Mouse (Mus musculus) gonadal fat pad, adult 2 months (tissue): ENCODE measurements at regions not wholly inside any gene's neighbourhood (a gene's known extent, or its start where the extent isn't known, plus 50 kb on each side); places are given as distances from the start of the nearest gene placed in this dataset.

ENCODE experiments used
- DNase-seq: peaks from one replicate; pipeline ENCODE4 v3.0.0-alpha.2; 2012; ENCODE audit warnings: low read depth

- no peak for DNase-seq
These were observed 62.6 kb downstream of the Mcfd2 start for GRCm38 (mm10) chr17:87202958-87203720.

DNA sequence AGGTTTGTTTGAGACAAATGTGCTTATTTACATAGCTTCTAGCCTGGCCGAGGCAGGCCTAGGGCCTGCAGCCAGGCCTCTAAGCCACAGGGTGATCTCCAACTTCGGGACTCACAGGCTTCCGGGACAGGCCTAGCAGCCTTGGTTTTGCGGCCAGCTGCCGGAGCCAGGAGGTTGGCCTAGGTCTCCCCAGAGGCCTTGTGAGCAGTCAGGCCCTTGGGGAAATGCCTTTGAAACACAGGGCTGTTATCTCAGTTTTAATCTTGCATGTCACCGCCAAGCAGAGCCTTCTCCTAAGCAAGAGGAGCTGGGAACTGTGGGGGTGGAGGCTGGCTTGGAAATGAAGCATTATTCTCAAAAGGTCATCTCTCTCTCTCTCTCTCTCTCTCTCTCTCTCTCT, 63.2 kb downstream of the Mcfd2 start:
- peak; percentile 93 for DNase-seq

DNA sequence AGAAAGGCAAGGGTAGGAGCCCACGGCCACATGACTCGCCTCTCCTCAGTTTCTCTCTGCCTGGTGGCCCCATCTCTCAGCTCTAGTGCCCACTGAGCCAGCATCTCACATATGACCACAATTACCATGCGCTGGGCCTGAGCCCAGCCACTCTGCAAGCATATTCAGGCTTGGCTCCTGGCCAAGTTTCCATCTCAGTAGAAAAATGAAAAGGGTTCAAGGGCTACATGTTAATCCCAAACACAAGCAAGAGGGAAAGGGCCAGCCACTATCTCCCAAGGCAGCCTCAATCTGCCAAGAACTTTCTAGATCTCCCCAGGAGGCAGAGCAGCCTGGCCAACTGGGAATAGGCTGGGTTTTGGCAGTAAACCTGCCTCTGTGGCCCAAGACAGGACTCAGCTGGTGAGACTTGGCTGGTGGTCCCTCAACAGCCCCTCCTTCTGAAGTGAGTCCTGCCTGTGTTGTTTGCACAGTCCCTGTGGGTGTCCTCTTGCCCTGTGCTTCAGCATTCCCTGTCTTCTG, 65.0 kb downstream of the Mcfd2 start:
- DNase-seq: no peak

DNA sequence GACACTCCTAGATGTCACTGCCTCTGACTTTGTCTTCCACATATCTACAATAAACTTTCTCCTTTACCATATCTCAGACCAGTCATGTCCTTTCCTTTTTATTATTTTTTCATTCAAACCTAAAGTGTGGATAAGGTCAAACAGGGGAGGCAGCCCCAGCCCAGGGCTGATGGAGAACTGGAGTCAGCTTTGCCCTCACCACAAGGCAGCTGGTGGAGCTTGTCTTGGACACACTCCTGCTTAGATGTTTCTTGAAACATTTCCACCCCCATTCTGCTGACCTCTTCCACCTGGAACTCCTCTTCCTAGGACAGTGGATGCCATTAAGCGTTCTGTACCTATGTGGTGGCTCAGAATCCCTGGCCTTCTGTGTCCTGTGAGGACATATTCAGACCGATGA, 65.6 kb downstream of the Mcfd2 start:
- DNase-seq: no peak

GRCm38 (mm10) chr17:87199134-87199533, 66.6 kb downstream of the Mcfd2 start:
- DNase-seq: no peak

DNA sequence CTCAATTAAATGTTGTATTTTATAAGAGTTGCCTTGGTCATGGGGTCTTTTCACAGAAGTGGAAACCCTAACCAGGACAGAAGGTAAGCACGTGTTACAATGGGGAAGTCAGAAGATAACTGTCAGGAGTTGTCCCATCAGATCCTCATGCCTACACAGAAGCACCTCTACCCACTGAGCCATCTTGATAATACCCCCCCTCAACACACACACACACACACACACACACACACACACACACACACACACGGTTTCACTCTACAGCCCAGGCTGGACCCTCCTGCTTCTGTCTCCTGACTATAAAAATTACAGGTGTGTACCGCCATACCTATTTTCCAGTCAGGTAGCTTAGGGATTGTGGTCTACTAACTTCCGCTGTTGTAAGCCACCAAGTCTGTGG, 68.3 kb downstream of the Mcfd2 start:
- no peak for DNase-seq

- no peak for DNase-seq
These were observed 71.1 kb downstream of the Mcfd2 start for GRCm38 (mm10) chr17:87194639-87195038.

GRCm38 (mm10) chr17:87193482-87193881, 72.3 kb downstream of the Mcfd2 start:
- DNase-seq: no peak

GRCm38 (mm10) chr17:87189670-87190069, 76.1 kb downstream of the Mcfd2 start:
- DNase-seq: no peak
